Mouse (Mus musculus): Measurements from ENCODE around the gene Usp2.

GRCm38 (mm10) chr9:44130581-44131275 is 63.9 kb downstream of the Usp2 start:
- TF ChIP-seq GATA1 (IDR thresholded peaks at IDR 0.05; ENCODE audit: borderline replicate concordance, low read length) = no peak
- no peak for TF ChIP-seq FLI1 (IDR thresholded peaks at IDR 0.05; ENCODE audit: low read length)
